Mouse (Mus musculus) hindbrain, embryonic 14.5 days (tissue): ENCODE data around the gene Map3k11. TPM values are rescaled to one million over a fixed set of nuclear protein-coding genes. Genes with fewer than 3 reads are reported as not detected.

Source experiments
- ATAC-seq: fragments of 200-750 bp; cut with Nextera tagmentation; 2 replicates; pipeline ENCODE4 v1.8.0; 2017; ENCODE audit warnings: moderate number of reproducible peaks, mild to moderate bottlenecking, moderate TSS enrichment, moderate library complexity; ENCODE audit not compliant: low FRiP score
- DNase-seq: peaks from one replicate; pipeline ENCODE4 v3.0.0-alpha.2; 2015; ENCODE audit warnings: low spot score
- H3K27ac ChIP-seq: fragments of 300-500 bp; sonication (generic); 2 replicates; pipeline ENCODE4 v1.5.1; 2014; ENCODE audit warnings: mild to moderate bottlenecking, moderate library complexity
- H3K27me3 ChIP-seq: fragments of 300-500 bp; sonication (generic); 2 replicates; pipeline ENCODE4 v1.6.1; 2014; ENCODE audit warnings: mild to moderate bottlenecking, low read length, mixed read lengths; ENCODE audit not compliant: control insufficient read depth, insufficient read depth
- H3K36me3 ChIP-seq: fragments of 300-500 bp; sonication (generic); replicated peaks from 2 replicates; pipeline ENCODE4 v1.6.1; 2014; ENCODE audit not compliant: control insufficient read depth, insufficient read depth
- H3K4me1 ChIP-seq: fragments of 300-500 bp; sonication (generic); replicated peaks from 2 replicates; pipeline ENCODE4 v1.6.1; 2014; ENCODE audit warnings: antibody characterized with exemption, low read length, mixed read lengths; ENCODE audit not compliant: control insufficient read depth, insufficient read depth
- H3K4me2 ChIP-seq: fragments of 300-500 bp; sonication (generic); replicated peaks from 2 replicates; pipeline ENCODE4 v1.6.1; 2014; ENCODE audit warnings: mild to moderate bottlenecking, moderate library complexity
- H3K4me3 ChIP-seq: fragments of 300-500 bp; sonication (generic); replicated peaks from 2 replicates; pipeline ENCODE4 v1.5.1; 2014; ENCODE audit warnings: mild to moderate bottlenecking, low read length
- H3K9ac ChIP-seq: fragments of 300-500 bp; sonication (generic); 2 replicates; pipeline ENCODE4 v1.6.1; 2014
- H3K9me3 ChIP-seq: fragments of 300-500 bp; sonication (generic); 2 replicates; pipeline ENCODE4 v1.6.1; 2016; ENCODE audit warnings: low read length; ENCODE audit not compliant: control insufficient read depth
- WGBS: fragments of 180-500 bp; shearing (Covaris S2); extraction: QIAGEN DNeasy Blood & Tissue Kit; methylation state at CpG from one replicate; pipeline ENCODE4 v1.1.7; 2014; 5-methylcytosine and 5-hydroxymethylcytosine counted together
- microRNA-seq: library from miRNA; unstranded; fragments of <30 nt; microRNA quantifications from one replicate; pipeline ENCODE4, GENCODE M21; 2016
- polyA plus RNA-seq: library from polyadenylated mRNA; unstranded; fragments of >200 nt; fragmentation: Nextera tagmentation; extraction: Ambion mirVana; gene quantifications from 2 replicates; pipeline ENCODE4 v1.2.1, GENCODE M21; 2014

The Map3k11 gene
- polyA plus RNA-seq, 1 experiment from 2014 or later: 11.5 TPM

DNA sequence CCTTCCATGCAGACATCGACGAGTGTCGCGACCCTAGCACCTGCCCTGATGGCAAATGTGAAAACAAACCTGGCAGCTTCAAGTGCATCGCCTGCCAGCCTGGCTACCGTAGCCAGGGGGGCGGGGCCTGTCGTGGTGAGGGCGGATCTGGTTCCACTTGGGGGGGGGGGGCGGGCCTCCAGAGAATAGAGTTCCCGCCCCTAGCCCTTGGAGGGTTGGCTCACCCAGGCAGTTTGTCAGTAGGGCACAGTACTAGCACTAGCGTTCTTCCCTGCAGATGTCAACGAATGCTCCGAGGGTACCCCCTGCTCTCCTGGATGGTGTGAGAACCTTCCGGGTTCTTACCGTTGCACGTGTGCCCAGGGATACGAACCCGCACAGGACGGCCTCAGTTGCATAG is 63.2 kb downstream of the Map3k11 start:
- no peak for DNase-seq
- Histone ChIP-seq H3K27ac (no peak overlapping the region), H3K9me3 (no peaks in the 10 kb centered on the region), H3K4me2 (no peak overlapping the region), H3K36me3 (no peaks in the 10 kb centered on the region; the same call in 1 of the 2 replicates), H3K4me1 (peaks cover 5% of the 10 kb centered on the region; the same call in 1 of the 2 replicates), H3K4me3 (no peak overlapping the region), H3K27me3 (peaks cover 84% of the 10 kb centered on the region), H3K9ac (no peak overlapping the region)
- 9% methylated on average over 19 of the region's 20 CpGs for WGBS
- ATAC-seq: no peak

Small RNA genes within 50 kb of the gene (microRNA-seq; reads per million reads assigned to microRNA genes)
- gene Mir6987: not detected

Other genes with a start within 250 kb of the Map3k11 start
- not detected in 2 replicates for gene Fosl1, start 241.2 kb upstream of the Map3k11 start, polyA plus RNA-seq
- gene Ccdc85b, start 230.8 kb upstream of the Map3k11 start, polyA plus RNA-seq: 10.4 and 10.9 TPM in 2 replicates
- gene Fibp, start 228.1 kb upstream of the Map3k11 start, polyA plus RNA-seq: 145 and 151 TPM in 2 replicates
- 4.2 and 5.4 TPM in 2 replicates for gene Ctsw, start 220.2 kb upstream of the Map3k11 start, polyA plus RNA-seq
- 37.8 and 41.1 TPM in 2 replicates for gene Efemp2, start 214.8 kb upstream of the Map3k11 start, polyA plus RNA-seq
- gene Mus81, start 200.3 kb upstream of the Map3k11 start, polyA plus RNA-seq: 40.0 and 41.7 TPM in 2 replicates
- 3,620 and 3,763 TPM in 2 replicates for gene Cfl1, start 198.3 kb upstream of the Map3k11 start, polyA plus RNA-seq
- 0.21 and 0.58 TPM in 2 replicates for gene 1700020D05Rik, start 185.0 kb upstream of the Map3k11 start, polyA plus RNA-seq
- gene Snx32, start 178.2 kb upstream of the Map3k11 start, polyA plus RNA-seq: 87.1 and 96.5 TPM in 2 replicates
- 0.07 and 0.15 TPM in 2 replicates for gene Ovol1, start 128.1 kb upstream of the Map3k11 start, polyA plus RNA-seq
- 3.8 and 4.0 TPM in 2 replicates for gene Ap5b1, start 120.7 kb upstream of the Map3k11 start, polyA plus RNA-seq
- 55.1 and 55.3 TPM in 2 replicates for gene Rnaseh2c, start 86.9 kb upstream of the Map3k11 start, polyA plus RNA-seq
- gene Kat5, start 78.5 kb upstream of the Map3k11 start, polyA plus RNA-seq: 38.4 and 41.0 TPM in 2 replicates
- gene Rela, start 51.3 kb upstream of the Map3k11 start, polyA plus RNA-seq: 30.2 and 31.0 TPM in 2 replicates
- gene Sipa1, start 25.0 kb upstream of the Map3k11 start, polyA plus RNA-seq: 12.7 and 16.2 TPM in 2 replicates
- 28.3 and 32.1 TPM in 2 replicates for gene Pcnx3, start 166 bp downstream of the Map3k11 start, polyA plus RNA-seq
- 0.36 TPM in 1 of 2 replicates, not detected in the other for gene Kcnk7, start 15.6 kb downstream of the Map3k11 start, polyA plus RNA-seq
- gene Ehbp1l1, start 37.6 kb downstream of the Map3k11 start, polyA plus RNA-seq: 9.2 and 12.5 TPM in 2 replicates
- gene Fam89b, start 40.9 kb downstream of the Map3k11 start, polyA plus RNA-seq: 140 and 144 TPM in 2 replicates
- gene Ltbp3, start 52.2 kb downstream of the Map3k11 start, polyA plus RNA-seq: 13.8 and 15.8 TPM in 2 replicates
- gene Scyl1, start 82.7 kb downstream of the Map3k11 start, polyA plus RNA-seq: 73.5 and 76.7 TPM in 2 replicates
- 11.3 and 13.1 TPM in 2 replicates for gene Frmd8, start 186.5 kb downstream of the Map3k11 start, polyA plus RNA-seq
- gene Slc25a45, start 189.1 kb downstream of the Map3k11 start, polyA plus RNA-seq: 1.5 and 2.5 TPM in 2 replicates
- 6.1 and 9.4 TPM in 2 replicates for gene Tigd3, start 205.4 kb downstream of the Map3k11 start, polyA plus RNA-seq
- gene Dpf2, start 224.3 kb downstream of the Map3k11 start, polyA plus RNA-seq: 88.2 and 94.7 TPM in 2 replicates
- gene Cdc42ep2, start 236.1 kb downstream of the Map3k11 start, polyA plus RNA-seq: 16.9 and 18.5 TPM in 2 replicates